In the genomic region with DNA sequence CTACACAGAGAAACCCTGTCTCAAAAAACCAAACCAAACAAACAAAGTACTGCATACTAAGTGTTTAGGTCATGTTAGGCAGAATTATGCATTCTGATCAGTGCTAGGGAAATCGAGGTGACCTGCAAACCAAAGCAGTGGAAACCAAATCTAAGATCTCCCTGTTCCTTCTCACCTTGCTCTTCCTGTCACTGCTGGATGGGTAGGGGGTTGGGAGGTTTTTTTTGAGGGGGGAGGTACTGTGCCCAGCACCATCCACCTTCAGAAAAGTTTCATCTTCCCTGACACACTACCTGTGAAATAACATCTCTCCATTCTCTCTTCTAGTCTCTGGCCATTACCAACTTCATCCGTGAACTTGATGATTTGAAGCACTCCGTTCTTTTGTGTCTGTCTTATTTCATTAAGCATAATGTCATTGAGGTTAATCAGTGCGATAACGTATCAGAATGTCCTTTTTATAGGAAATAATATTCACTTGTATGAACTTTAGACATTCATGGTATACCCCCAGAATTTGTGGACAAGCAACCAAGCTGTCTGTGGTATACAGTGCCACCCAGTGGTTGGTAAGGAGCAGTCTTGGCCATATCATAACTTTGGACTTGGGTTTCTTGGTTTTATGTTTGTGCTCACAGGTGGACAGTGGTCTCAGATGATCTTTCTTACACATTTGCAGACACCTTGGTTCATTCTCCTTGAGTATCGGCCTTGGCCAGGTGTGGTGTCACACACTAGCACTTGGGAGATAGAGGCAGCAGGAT, we compare ENCODE assay signal across 9 mouse cellular contexts. TPM values are rescaled to one million over a fixed set of nuclear protein-coding genes. Genes with fewer than 3 reads are reported as not detected.
DNase-seq lines count a peak whose midpoint lies in the region; ATAC-seq and TF ChIP-seq lines count a peak whose summit lies in the region.
"Had no signal": no experiment of that assay in that cellular context is flagged by ENCODE, and none has a peak within 500 bp of the region (broad histone marks: within the 10 kb centered on the region; RNA-seq: fewer than 3 reads in every experiment).

No protein-coding gene starts in this region.

- H3K4me1 ChIP-seq in hindbrain, postnatal 0 days (ENCODE audit: insufficient read depth, low read length), result peaks cover 13% of the 10 kb centered on the region
- H3K4me1 ChIP-seq in hindbrain, embryonic 10.5 days (replicated peaks), result peaks cover 40% of the 10 kb centered on the region
- H3K4me1 ChIP-seq in E14TG2a.4 (replicated peaks; ENCODE audit: low read depth, low read length), result peaks cover 57% of the 10 kb centered on the region
- peaks cover 50% of the 10 kb centered on the region for H3K4me1 ChIP-seq in liver, embryonic 16.5 days (ENCODE audit: control insufficient read depth, low read depth, low read length)

- peak; percentile 67 for TF ChIP-seq CTCF in hindbrain, postnatal 0 days (IDR thresholded peaks at IDR 0.05; ENCODE audit: low read depth)
- peak; percentile 61 for TF ChIP-seq CTCF in E14TG2a.4 (conservative IDR thresholded peaks at IDR 0.05; ENCODE audit: low read length)
- TF ChIP-seq CTCF in brain, embryonic 14.5 days (IDR thresholded peaks at IDR 0.05; ENCODE audit: borderline replicate concordance, extremely low read depth, insufficient read depth, insufficient read length), result peak; percentile 36; the same call in 1 of the 2 replicates

- H3K4me2 ChIP-seq in hindbrain, postnatal 0 days (ENCODE audit: low read depth, low read length), result no peak overlapping the region
- peak overlapping the region; percentile 82 for H3K4me2 ChIP-seq in liver, embryonic 16.5 days (ENCODE audit: low read depth, low read length)
- H3K4me2 ChIP-seq: limb, embryonic 12.5 days had no signal

- no peak overlapping the region for H3K27ac ChIP-seq in hindbrain, postnatal 0 days
- no peak overlapping the region for H3K27ac ChIP-seq in hindbrain, embryonic 10.5 days
- H3K27ac ChIP-seq in liver, embryonic 16.5 days (ENCODE audit: low read length), result peak overlapping the region; percentile 99
- H3K27ac ChIP-seq: limb, embryonic 12.5 days had no signal

- H3K9me3 ChIP-seq in hindbrain, postnatal 0 days (ENCODE audit: low read length), result no peaks in the 10 kb centered on the region
- peaks cover 6% of the 10 kb centered on the region; the same call in 1 of the 2 replicates for H3K9me3 ChIP-seq in hindbrain, embryonic 10.5 days
- no peaks in the 10 kb centered on the region for H3K9me3 ChIP-seq in E14TG2a.4 (ENCODE audit: low read length)
- H3K9me3 ChIP-seq in liver, embryonic 16.5 days (replicated peaks; ENCODE audit: control insufficient read depth, low read length), result no peaks in the 10 kb centered on the region

- no peak overlapping the region for H3K9ac ChIP-seq in hindbrain, postnatal 0 days (replicated peaks; ENCODE audit: low read length)
- peak overlapping the region; percentile 22 for H3K9ac ChIP-seq in liver, embryonic 16.5 days (ENCODE audit: low read depth, low read length)
- H3K9ac ChIP-seq: limb, embryonic 12.5 days had no signal

- no peak overlapping the region for H3K4me3 ChIP-seq in hindbrain, postnatal 0 days (ENCODE audit: low read length)
- H3K4me3 ChIP-seq in hindbrain, embryonic 10.5 days, result no peak overlapping the region
- H3K4me3 ChIP-seq in E14TG2a.4 (replicated peaks; ENCODE audit: low read length), result no peak overlapping the region
- H3K4me3 ChIP-seq in liver, embryonic 16.5 days (ENCODE audit: low read depth, low read length), result peak overlapping the region; percentile 77; the same call in 1 of the 2 replicates
- H3K4me3 ChIP-seq: limb, embryonic 12.5 days had no signal

- DNase-seq in hindbrain, postnatal 0 days (ENCODE audit: low spot score), result peak; percentile 45
- DNase-seq in hindbrain, embryonic 10.5 days (ENCODE audit: low spot score), result no peak
- DNase-seq in brain, embryonic 14.5 days (ENCODE audit: low read depth), result peak; percentile 30
- no peak for DNase-seq in cerebellum, adult 8-10 months
- DNase-seq in gastrocnemius, adult 8-10 months (ENCODE audit: low spot score in 2 of 2), result no peak

- H3K27me3 ChIP-seq in hindbrain, postnatal 0 days (ENCODE audit: insufficient read depth, low read length), result no peaks in the 10 kb centered on the region
- no peaks in the 10 kb centered on the region for H3K27me3 ChIP-seq in hindbrain, embryonic 10.5 days (ENCODE audit: insufficient read depth, poor library complexity, severe bottlenecking)
- no peaks in the 10 kb centered on the region for H3K27me3 ChIP-seq in E14TG2a.4 (ENCODE audit: insufficient read depth, low read length)
- no peaks in the 10 kb centered on the region for H3K27me3 ChIP-seq in liver, embryonic 16.5 days (ENCODE audit: control insufficient read depth, insufficient read depth, low read depth, low read length)
- H3K27me3 ChIP-seq: limb, embryonic 12.5 days had no signal

- no peak for ATAC-seq in hindbrain, postnatal 0 days
- no peak for ATAC-seq in liver, embryonic 16.5 days (ENCODE audit: low read depth)
- ATAC-seq in megakaryocyte, adult 5-6 weeks (ENCODE audit: poor library complexity, severe bottlenecking), result no peak

- no peaks in the 10 kb centered on the region for H3K36me3 ChIP-seq in hindbrain, postnatal 0 days (ENCODE audit: insufficient read depth, low read length)
- peaks cover 11% of the 10 kb centered on the region for H3K36me3 ChIP-seq in hindbrain, embryonic 10.5 days
- H3K36me3 ChIP-seq in E14TG2a.4 (ENCODE audit: insufficient read depth, low read length), result peaks cover 13% of the 10 kb centered on the region
- H3K36me3 ChIP-seq in liver, embryonic 16.5 days (ENCODE audit: control insufficient read depth, insufficient read depth), result peaks cover 10% of the 10 kb centered on the region

- 94% methylated on average over 6 of the region's 6 CpGs for WGBS in hindbrain, postnatal 0 days
- WGBS in hindbrain, embryonic 10.5 days, result 92% methylated on average over 6 of the region's 6 CpGs
- WGBS in liver, embryonic 16.5 days (ENCODE audit: insufficient replicate concordance), result 77% methylated on average over 6 of the region's 6 CpGs

- TF ChIP-seq POLR2A in brain, embryonic 14.5 days (IDR thresholded peaks at IDR 0.05; ENCODE audit: borderline replicate concordance, extremely low read depth, insufficient read depth, insufficient read length, poor library complexity, severe bottlenecking), result no peak

RNA-seq across cellular contexts. Expression of a gene that starts 2.3 kb away (rescaled TPM):
- total RNA-seq in hindbrain, postnatal 0 days (2014; rRNA removed), result 20.4 and 24.4 TPM in 2 replicates
- polyA plus RNA-seq in hindbrain, postnatal 0 days (2015; fragmentation: Nextera tagmentation; extraction: Ambion mirVana), result 83.8 and 86.5 TPM in 2 replicates
- 73.4 and 96.5 TPM in 2 replicates for polyA plus RNA-seq in hindbrain, embryonic 10.5 days (2016; fragmentation: Nextera tagmentation; extraction: Ambion mirVana)
- polyA plus RNA-seq in brain, embryonic 14.5 days (2012; rRNA removed), result 19.9 and 26.3 TPM in 2 replicates
- polyA plus RNA-seq in liver, embryonic 16.5 days (2015; fragmentation: Nextera tagmentation; extraction: Ambion mirVana), result 37.6 and 40.5 TPM in 2 replicates
- total RNA-seq in megakaryocyte, adult 5-6 weeks (2015), result 16.9 and 18.4 TPM in 2 replicates
- 24.3 and 25.8 TPM in 2 replicates for total RNA-seq in megakaryocyte, adult 5-6 weeks (2017)
- 10 to 100 TPM; 19.6 to 25.1 (median 21.2) TPM for total RNA-seq in gastrocnemius, adult 8-10 months (2022)

RNA-seq across cellular contexts. Expression of a gene that starts 2.4 kb away (rescaled TPM):
- total RNA-seq in hindbrain, postnatal 0 days (2014; rRNA removed), result 54.0 and 65.7 TPM in 2 replicates
- 8.7 and 9.1 TPM in 2 replicates for polyA plus RNA-seq in hindbrain, postnatal 0 days (2015; fragmentation: Nextera tagmentation; extraction: Ambion mirVana)
- 11.7 and 15.2 TPM in 2 replicates for polyA plus RNA-seq in hindbrain, embryonic 10.5 days (2016; fragmentation: Nextera tagmentation; extraction: Ambion mirVana)
- 23.7 and 28.0 TPM in 2 replicates for polyA plus RNA-seq in brain, embryonic 14.5 days (2012; rRNA removed)
- polyA plus RNA-seq in liver, embryonic 16.5 days (2015; fragmentation: Nextera tagmentation; extraction: Ambion mirVana), result 5.9 and 7.2 TPM in 2 replicates
- 13.8 and 14.3 TPM in 2 replicates for total RNA-seq in megakaryocyte, adult 5-6 weeks (2015)
- total RNA-seq in megakaryocyte, adult 5-6 weeks (2017), result 5.7 and 10.5 TPM in 2 replicates
- 1 to 10 TPM; 1.3 to 1.7 (median 1.6) TPM for total RNA-seq in gastrocnemius, adult 8-10 months (2022)

Comparison
In these comparisons a context has a peak if more than half of its experiments do, and no peak if none do; other contexts are left out.
1. DNase-seq: peak in hindbrain, postnatal 0 days (single experiment) and brain, embryonic 14.5 days (single experiment); none in hindbrain, embryonic 10.5 days (single experiment), cerebellum, adult 8-10 months (single experiment) and gastrocnemius, adult 8-10 months (0 of 2).
2. Peak in every context shown above with its lines, with median percentiles within 50 percentile points of each other: CTCF ChIP-seq.